Mouse (Mus musculus) liver, adult 2 months (tissue): ENCODE data around the gene Ager.

Experiments used
- CTCF ChIP-seq: fragments of 200-500 bp; IDR thresholded peaks from 2 replicates; pipeline ENCODE4 v1.5.1; 2011; ENCODE audit warnings: low read depth, low read length, control low read depth
- POLR2A ChIP-seq: fragments of 200-500 bp; IDR thresholded peaks from 2 replicates; pipeline ENCODE4 v1.6.1; 2011; ENCODE audit warnings: low read length, control low read depth; ENCODE audit not compliant: insufficient read depth; ENCODE audit errors: extremely low read depth

DNA sequence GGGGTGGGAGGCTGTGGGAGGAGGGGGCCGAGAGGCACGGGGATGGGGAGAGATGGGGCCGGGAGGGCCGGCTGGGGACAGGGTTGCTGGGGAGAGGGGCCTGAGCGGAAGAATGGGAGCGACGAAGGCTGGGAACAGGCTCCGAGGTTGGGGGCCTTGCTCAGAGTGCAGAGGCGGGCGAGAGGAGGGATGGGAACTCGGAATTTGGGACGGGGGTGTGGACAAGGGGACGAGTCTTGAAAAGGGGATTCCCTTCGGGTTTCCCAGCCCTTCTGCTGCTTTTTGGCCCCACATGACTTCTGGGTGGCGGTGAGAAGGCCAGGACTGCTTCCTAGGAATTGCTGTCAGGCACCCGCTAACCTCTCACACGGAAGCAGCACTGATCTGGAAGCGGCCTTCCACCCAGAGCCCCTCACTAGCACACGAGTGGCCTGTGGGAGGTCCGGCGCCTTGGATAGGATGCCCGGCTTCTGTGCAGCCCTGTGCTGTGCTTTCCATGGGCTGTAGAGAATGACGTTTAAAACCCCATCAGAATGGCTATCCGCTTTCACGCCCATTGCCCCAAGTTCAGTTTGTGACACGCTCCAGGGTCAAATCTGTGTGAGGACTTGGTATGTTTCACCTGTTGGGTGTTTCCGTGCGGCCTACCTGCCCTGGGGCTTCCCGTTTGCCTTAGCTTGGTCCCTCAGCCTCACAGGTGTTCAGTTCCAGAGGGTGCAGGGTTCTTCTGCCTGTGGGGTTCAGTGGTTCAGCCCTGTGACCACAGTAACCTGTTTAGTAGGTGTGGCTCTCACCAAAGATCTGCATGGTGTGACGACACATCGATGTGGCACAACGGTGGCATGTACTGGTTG is 8.8 kb downstream of the Ager start:
- TF ChIP-seq CTCF (no peak), POLR2A (no peak)
